Mouse (Mus musculus): ENCODE data around the gene Adam19. TPM values are rescaled to one million over a fixed set of nuclear protein-coding genes. Genes with fewer than 3 reads are reported as not detected.

Gene Adam19
- total and polyA plus RNA-seq, 3 experiments, result 3.0 to 9.0 (median 4.5) TPM

DNA sequence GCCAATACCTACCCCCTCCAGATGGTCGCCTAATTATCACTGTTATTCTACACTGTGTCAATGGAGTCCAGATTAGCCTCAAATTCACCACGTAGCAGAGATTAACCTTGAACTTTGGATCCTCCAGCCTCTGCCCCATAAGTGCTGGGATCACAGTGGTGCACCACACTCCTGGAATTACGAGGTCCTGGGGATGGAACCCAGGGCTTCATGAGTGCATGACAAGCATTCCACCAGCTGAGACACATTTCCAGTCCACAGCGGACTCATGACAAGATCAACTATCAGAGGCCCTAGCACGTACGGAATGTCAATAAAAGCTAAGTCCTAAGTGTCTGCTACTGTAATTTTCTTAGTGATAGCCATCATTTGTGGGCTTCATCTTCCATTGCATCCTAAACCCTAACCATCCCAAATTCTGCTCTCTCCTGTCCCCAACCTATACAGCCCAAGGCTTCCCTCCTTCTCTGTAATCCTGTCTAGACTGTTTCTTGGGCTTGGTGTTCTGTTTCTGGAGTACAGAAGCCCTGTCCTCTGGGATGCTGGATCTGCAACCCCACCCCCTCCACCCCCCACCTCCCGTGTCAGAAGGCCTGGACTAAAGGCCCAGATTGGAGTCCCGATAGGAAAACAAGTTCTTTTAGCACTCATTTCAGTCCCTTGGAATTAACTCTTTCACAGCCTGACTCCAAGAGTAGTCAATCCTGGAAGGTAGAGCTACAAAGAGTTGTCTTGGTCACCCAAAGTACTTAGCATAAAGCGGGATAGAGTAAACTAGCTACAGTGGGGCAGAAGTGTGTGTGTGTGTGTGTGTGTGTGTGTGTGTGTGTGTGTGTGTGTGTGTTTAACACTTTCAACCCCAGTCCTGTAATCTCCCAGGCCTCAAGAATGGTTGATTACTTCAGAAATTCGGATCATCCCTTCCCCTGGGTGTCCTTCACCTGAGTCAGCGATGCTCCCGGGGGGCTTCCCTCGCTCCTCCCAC is 589 bp upstream of the Adam19 start:
- H3K27ac ChIP-seq (ENCODE audit: insufficient read depth, low read depth), result no peak overlapping the region
- in situ Hi-C loops (cut with MboI; ENCODE audit: low pct_ligation_motif_present, low pct_unique_long_range_greater_than_20kb, low sequenced_read_pairs), result no loop called here
- dilution Hi-C loops (cut with MboI; ENCODE audit: extremely low pct_ligation_motif_present, extremely low pct_unique_long_range_greater_than_20kb, low sequenced_read_pairs), result no loop called here

DNA sequence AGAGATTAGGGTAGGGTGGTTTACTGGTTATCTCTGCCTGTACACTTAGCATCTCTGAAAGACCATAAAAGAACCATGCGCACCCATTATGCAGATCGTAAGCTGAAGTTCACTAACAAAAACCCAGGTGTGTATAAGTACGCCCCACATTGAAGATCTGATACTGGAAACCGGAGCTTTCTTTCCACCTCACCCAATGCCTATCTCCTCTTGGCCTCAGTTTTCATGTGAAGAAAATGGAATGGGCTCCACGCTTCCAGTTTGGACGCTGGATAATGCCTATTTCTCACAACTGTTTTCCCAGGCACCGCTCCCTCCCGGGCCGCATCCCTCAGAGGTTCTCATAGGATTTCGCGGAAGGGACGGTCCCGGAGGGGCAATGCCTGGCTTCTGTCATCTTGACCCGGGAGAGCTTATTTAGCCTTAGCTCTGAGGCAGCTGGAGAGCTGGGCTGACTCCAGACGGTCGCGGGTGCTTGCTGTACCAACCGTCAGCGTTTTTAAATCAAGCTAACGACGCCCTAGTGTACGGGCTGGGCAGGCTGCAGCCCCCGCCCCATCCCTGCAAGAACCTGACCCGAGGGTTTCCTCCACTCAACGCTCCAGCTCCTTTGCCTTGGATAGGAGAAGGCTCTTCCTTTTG is 1.1 kb downstream of the Adam19 start:
- Histone ChIP-seq H3K4me3 (replicated peaks in 1 of 3; ENCODE audit: low read depth in 2 of 3, low read length in 2 of 3, poor library complexity in 1 of 3) (peak overlapping the region in 1 of 3 experiments; percentile 27), H3K79me2 (replicated peaks; ENCODE audit: control insufficient read depth, extremely low read depth, insufficient read depth, poor library complexity, severe bottlenecking) (no peaks in the 10 kb centered on the region), H3K27ac (ENCODE audit: insufficient read depth, low read depth) (no peak overlapping the region), H3K9me3 (replicated peaks; ENCODE audit: low read length) (no peaks in the 10 kb centered on the region), H3K36me3 (replicated peaks in 1 of 2; ENCODE audit: control insufficient read depth in 1 of 2, insufficient read depth in 1 of 2, low read length in 1 of 2) (no peaks in the 10 kb centered on the region), H3K27me3 (replicated peaks) (no peaks in the 10 kb centered on the region), H3K4me2 (ENCODE audit: insufficient read depth, low read depth, poor library complexity, severe bottlenecking) (peak overlapping the region; percentile 21; the same call in 1 of the 2 replicates), H3K4me1 (ENCODE audit: control insufficient read depth in 1 of 2, insufficient read depth in 2 of 2) (peaks cover 0 to 25% of the 10 kb centered on the region in 2 experiments; a peak in 2 of 4 replicates), H3K9ac (ENCODE audit: insufficient read depth, low read depth) (no peak overlapping the region)
- TF ChIP-seq CHD2 (IDR thresholded peaks at IDR 0.05; ENCODE audit: low read length) (no peak), MEF2A (IDR thresholded peaks at IDR 0.05; ENCODE audit: borderline replicate concordance, low read depth, low read length) (no peak), PAX5 (IDR thresholded peaks at IDR 0.05; ENCODE audit: low read length) (no peak), MXI1 (IDR thresholded peaks at IDR 0.05; ENCODE audit: low read depth, low read length) (no peak), SIN3A (IDR thresholded peaks at IDR 0.05; ENCODE audit: low read length) (no peak), ZNF384 (IDR thresholded peaks at IDR 0.05; ENCODE audit: low read depth, low read length) (no peak), BHLHE40 (IDR thresholded peaks at IDR 0.05; ENCODE audit: low read depth, low read length) (no peak), ETS1 (conservative IDR thresholded peaks at IDR 0.05; ENCODE audit: low read depth, low read length) (no peak), IRF4 (IDR thresholded peaks at IDR 0.05; ENCODE audit: low read depth, low read length) (no peak), POLR2AphosphoS2 (IDR thresholded peaks at IDR 0.05; ENCODE audit: low read depth, low read length) (no peak), NELFE (IDR thresholded peaks at IDR 0.05; ENCODE audit: low read depth, low read length) (no peak), ZMIZ1 (IDR thresholded peaks at IDR 0.05; ENCODE audit: low read depth, low read length) (no peak), MAFK (IDR thresholded peaks at IDR 0.05; ENCODE audit: insufficient replicate concordance, low read length) (no peak), TCF12 (IDR thresholded peaks at IDR 0.05; ENCODE audit: low read depth, low read length) (no peak), JUND (conservative IDR thresholded peaks at IDR 0.05; ENCODE audit: low read depth, low read length) (no peak), RAD21 (IDR thresholded peaks at IDR 0.05; ENCODE audit: low read depth, low read length) (no peak), UBTF (IDR thresholded peaks at IDR 0.05; ENCODE audit: low read depth, low read length) (no peak), SMC3 (IDR thresholded peaks at IDR 0.05; ENCODE audit: low read depth, low read length) (no peak), CHD1 (IDR thresholded peaks at IDR 0.05; ENCODE audit: low read depth, low read length) (no peak)
- in situ Hi-C loops (cut with MboI; ENCODE audit: low pct_ligation_motif_present, low pct_unique_long_range_greater_than_20kb, low sequenced_read_pairs) (no loop called here), dilution Hi-C loops (cut with MboI; ENCODE audit: extremely low pct_ligation_motif_present, extremely low pct_unique_long_range_greater_than_20kb, low sequenced_read_pairs) (no loop called here)
- no peak for DNase-seq (ENCODE audit: extremely low read depth)

More for the DNA sequence above, 589 bp upstream of the Adam19 start:
- H3K4me1 ChIP-seq (ENCODE audit: control insufficient read depth in 1 of 2, insufficient read depth in 2 of 2), result peaks cover 0 to 10% of the 10 kb centered on the region in 2 experiments; a peak in 2 of 4 replicates
- no peaks in the 10 kb centered on the region for H3K9me3 ChIP-seq (replicated peaks; ENCODE audit: low read length)
- no peaks in the 10 kb centered on the region for H3K79me2 ChIP-seq (replicated peaks; ENCODE audit: control insufficient read depth, extremely low read depth, insufficient read depth, poor library complexity, severe bottlenecking)
- no peaks in the 10 kb centered on the region for H3K27me3 ChIP-seq (replicated peaks)
- no peak for DNase-seq (ENCODE audit: extremely low read depth)
- H3K4me3 ChIP-seq (replicated peaks in 1 of 3; ENCODE audit: low read depth in 2 of 3, low read length in 2 of 3, poor library complexity in 1 of 3), result peak overlapping the region in 1 of 3 experiments; percentile 31
- TF ChIP-seq ELF1 (IDR thresholded peaks at IDR 0.05; ENCODE audit: low read depth, low read length), result no peak
- TF ChIP-seq EP300 (IDR thresholded peaks at IDR 0.05; ENCODE audit: low read length), result no peak
- TF ChIP-seq MEF2A (IDR thresholded peaks at IDR 0.05; ENCODE audit: borderline replicate concordance, low read depth, low read length), result no peak
- peak overlapping the region; percentile 21 for H3K4me2 ChIP-seq (ENCODE audit: insufficient read depth, low read depth, poor library complexity, severe bottlenecking)
- peak overlapping the region; percentile 2; the same call in 1 of the 2 replicates for H3K9ac ChIP-seq (ENCODE audit: insufficient read depth, low read depth)
- H3K36me3 ChIP-seq (replicated peaks in 1 of 2; ENCODE audit: control insufficient read depth in 1 of 2, insufficient read depth in 1 of 2, low read length in 1 of 2), result no peaks in the 10 kb centered on the region
